Mouse (Mus musculus) intestine, embryonic 14.5 days (tissue): ENCODE results near the gene Tarsl2. TPM values are rescaled to one million over a fixed set of nuclear protein-coding genes. Genes with fewer than 3 reads are reported as not detected.
A peak's percentile ranks its signal among the peaks of the same experiment; 100 is the strongest.

ENCODE experiments used
- ATAC-seq: fragments of 200-750 bp; cut with Nextera tagmentation; replicated peaks from 2 replicates; pipeline ENCODE4 v1.8.0; 2017; ENCODE audit warnings: low read depth, moderate number of reproducible peaks, moderate TSS enrichment, moderate library complexity; ENCODE audit not compliant: low FRiP score, low TSS enrichment
- DNase-seq: peaks from one replicate; pipeline ENCODE4 v3.0.0-alpha.2; 2018; ENCODE audit warnings: low spot score
- H3K27ac ChIP-seq: fragments of 300-500 bp; sonication (generic); 2 replicates; pipeline ENCODE4 v1.5.1; 2014; ENCODE audit warnings: low read depth, mild to moderate bottlenecking, control low read depth
- H3K27me3 ChIP-seq: fragments of 300-500 bp; sonication (generic); replicated peaks from 2 replicates; pipeline ENCODE4 v1.6.1; 2014; ENCODE audit warnings: low read length, control low read depth; ENCODE audit not compliant: control insufficient read depth, insufficient read depth
- H3K36me3 ChIP-seq: fragments of 300-500 bp; sonication (generic); 2 replicates; pipeline ENCODE4 v1.6.1; 2014; ENCODE audit warnings: low read length, control low read depth; ENCODE audit not compliant: control insufficient read depth, insufficient read depth
- H3K4me1 ChIP-seq: fragments of 300-500 bp; sonication (generic); replicated peaks from 2 replicates; pipeline ENCODE4 v1.6.1; 2014; ENCODE audit warnings: low read length, control low read depth, mixed read lengths; ENCODE audit not compliant: control insufficient read depth, insufficient read depth
- H3K4me2 ChIP-seq: fragments of 300-500 bp; sonication (generic); 2 replicates; pipeline ENCODE4 v1.6.1; 2014; ENCODE audit warnings: low read length
- H3K4me3 ChIP-seq: fragments of 300-500 bp; sonication (generic); 2 replicates; pipeline ENCODE4 v1.5.1; 2014; ENCODE audit warnings: low read depth, low read length, control low read depth, mixed read lengths
- H3K9ac ChIP-seq: fragments of 300-500 bp; sonication (generic); 2 replicates; pipeline ENCODE4 v1.6.1; 2014; ENCODE audit warnings: mild to moderate bottlenecking, low read length
- H3K9me3 ChIP-seq: fragments of 300-500 bp; sonication (generic); 2 replicates; pipeline ENCODE4 v1.6.1; 2016; ENCODE audit warnings: low read length, control low read depth; ENCODE audit not compliant: control insufficient read depth
- WGBS: fragments of 180-500 bp; shearing (Covaris S2); extraction: QIAGEN DNeasy Blood & Tissue Kit; methylation state at CpG from one replicate; pipeline ENCODE4 v1.1.7; 2014; 5-methylcytosine and 5-hydroxymethylcytosine counted together
- polyA plus RNA-seq: library from polyadenylated mRNA; unstranded; fragments of >200 nt; fragmentation: Nextera tagmentation; extraction: Ambion mirVana; gene quantifications from 2 replicates; pipeline ENCODE4 v1.2.1, GENCODE M21; 2014

Tarsl2 gene
- polyA plus RNA-seq, 1 experiment from 2014 or later: 8.5 TPM

DNA sequence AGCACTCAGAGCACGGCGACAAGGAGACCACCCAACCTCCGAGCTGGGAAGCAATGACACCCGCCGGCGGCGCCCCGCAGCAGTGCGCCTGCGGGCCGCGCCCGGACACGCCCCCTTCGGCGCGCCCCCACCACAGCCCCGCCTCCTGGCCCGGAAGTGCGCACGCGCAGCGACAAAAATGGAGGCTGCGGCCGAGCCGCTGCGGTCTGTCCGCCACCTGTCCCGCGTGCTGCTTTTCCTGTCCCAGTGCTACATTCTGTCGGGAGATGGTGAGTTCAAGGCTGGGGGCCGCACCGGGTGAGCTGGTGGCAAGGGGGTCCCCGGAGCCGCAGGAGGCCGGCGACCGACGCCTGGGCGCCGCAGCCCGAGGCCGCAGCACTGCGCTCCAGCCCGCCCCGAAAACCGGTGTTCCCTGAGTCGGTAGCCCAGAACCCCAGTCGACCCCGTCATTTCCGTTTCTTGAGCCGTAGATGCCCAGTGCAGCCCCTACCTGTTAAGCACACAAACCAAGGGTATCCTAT is 48.7 kb downstream of the Tarsl2 start:
- WGBS: under 1% methylated on average over 51 of the region's 52 CpGs
- no peaks in the 10 kb centered on the region for H3K27me3 ChIP-seq
- ATAC-seq: peak; percentile 92

DNA sequence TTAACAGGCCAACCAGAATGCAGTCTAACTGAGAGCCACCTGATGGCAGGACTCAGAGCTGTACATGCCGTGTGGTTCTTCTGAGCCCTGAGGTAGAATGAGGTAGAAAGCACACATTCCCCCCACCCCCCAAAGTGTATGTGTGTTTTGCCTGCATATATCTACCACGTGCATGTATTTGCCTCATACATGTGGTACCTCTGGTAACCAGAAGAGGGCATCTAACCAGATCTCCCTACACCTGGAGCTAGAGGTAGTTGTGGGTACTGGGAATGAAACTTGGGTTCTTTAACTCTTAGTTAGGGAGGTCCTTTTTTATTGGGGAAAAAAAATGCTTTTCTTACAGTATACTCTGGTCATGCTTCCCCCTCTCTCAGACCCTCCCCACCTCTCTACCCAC is 51.8 kb downstream of the Tarsl2 start:
- Histone ChIP-seq H3K27me3 (no peaks in the 10 kb centered on the region), H3K9ac (no peak overlapping the region), H3K4me3 (no peak overlapping the region), H3K27ac (no peak overlapping the region), H3K36me3 (peaks cover 55% of the 10 kb centered on the region), H3K4me2 (no peak overlapping the region), H3K4me1 (peaks cover 9% of the 10 kb centered on the region), H3K9me3 (no peaks in the 10 kb centered on the region)
- WGBS: 50% methylated on average over 2 of the region's 2 CpGs
- DNase-seq: no peak
- ATAC-seq: no peak

More for the DNA sequence above, 48.7 kb downstream of the Tarsl2 start:
- Histone ChIP-seq H3K4me2 (peak overlapping the region; percentile 86), H3K4me1 (peaks cover 9% of the 10 kb centered on the region), H3K9me3 (no peaks in the 10 kb centered on the region), H3K27ac (peak overlapping the region; percentile 45; the same call in 1 of the 2 replicates), H3K9ac (peak overlapping the region; percentile 79), H3K36me3 (peaks cover 28% of the 10 kb centered on the region), H3K4me3 (peak overlapping the region; percentile 75)
- peak; percentile 94 for DNase-seq

DNA sequence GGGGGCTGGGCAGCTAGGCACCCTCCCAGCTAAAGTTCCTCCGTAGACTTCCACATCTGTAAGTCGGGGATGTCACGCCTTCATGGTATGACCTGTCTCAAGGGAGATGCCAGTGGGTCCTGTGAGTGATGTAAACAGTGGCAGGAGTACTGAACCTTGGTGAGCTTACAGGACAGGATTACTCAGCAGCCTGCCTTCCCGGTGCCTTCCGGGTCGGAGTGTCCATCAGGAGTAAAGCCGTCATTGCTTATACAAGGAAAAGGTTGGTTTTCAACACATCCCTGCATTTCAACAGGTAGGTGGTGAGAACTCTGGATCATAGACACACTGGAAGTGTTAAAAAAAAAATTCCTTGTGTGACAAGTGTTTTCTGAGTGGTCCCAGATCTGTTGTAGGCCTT is 57.4 kb downstream of the Tarsl2 start:
- Histone ChIP-seq H3K4me3 (no peak overlapping the region), H3K36me3 (peaks cover 51% of the 10 kb centered on the region), H3K4me1 (no peaks in the 10 kb centered on the region), H3K27me3 (no peaks in the 10 kb centered on the region), H3K9me3 (no peaks in the 10 kb centered on the region), H3K4me2 (no peak overlapping the region), H3K9ac (no peak overlapping the region), H3K27ac (no peak overlapping the region)
- DNase-seq (no peak), ATAC-seq (no peak)
- 89% methylated on average over 7 of the region's 7 CpGs for WGBS

DNA sequence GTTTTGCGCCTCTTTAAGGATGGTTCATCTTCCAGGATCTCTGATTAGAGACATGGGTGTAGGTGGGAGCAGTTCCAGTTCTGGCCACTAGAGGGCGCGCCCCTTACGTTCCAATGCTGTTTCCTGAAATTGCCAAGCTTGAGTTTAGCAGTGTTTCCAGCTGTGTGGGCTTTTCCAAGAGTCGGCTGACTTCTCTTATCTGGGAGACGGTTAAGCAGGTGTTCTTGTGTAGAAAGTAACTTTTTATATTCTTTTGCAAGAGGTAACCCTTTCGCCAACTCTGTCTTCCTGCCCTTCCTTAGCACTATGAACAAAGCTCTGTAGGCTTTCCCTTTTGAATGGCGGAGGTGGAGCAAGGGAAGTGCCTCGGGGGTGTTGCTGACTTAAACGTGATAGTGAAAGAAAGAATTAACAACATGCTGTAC is 60.1 kb downstream of the Tarsl2 start:
- no peak overlapping the region for H3K9ac ChIP-seq
- 16% methylated on average over 10 of the region's 10 CpGs for WGBS

DNA sequence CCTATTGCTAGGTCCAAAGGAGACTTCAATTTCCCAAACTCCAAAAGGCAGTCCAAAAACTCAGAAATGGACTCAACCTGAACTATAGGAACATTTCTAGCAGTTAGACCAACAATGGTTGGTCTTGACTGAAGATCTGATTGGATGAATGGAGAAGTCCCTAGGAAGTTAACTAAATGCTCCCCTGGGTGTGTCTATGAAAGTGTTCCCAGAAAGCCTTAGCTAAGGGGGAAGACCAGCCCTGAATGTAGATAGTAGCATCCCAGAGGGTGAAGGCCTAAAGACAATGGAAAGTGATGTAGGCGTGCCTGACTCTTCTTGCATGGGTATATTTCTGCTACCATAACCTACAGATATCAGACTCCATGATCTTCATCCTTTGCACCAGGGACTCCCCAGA is 63.8 kb downstream of the Tarsl2 start:
- Histone ChIP-seq H3K4me2 (no peak overlapping the region), H3K36me3 (no peaks in the 10 kb centered on the region), H3K4me1 (no peaks in the 10 kb centered on the region), H3K27me3 (no peaks in the 10 kb centered on the region), H3K27ac (no peak overlapping the region), H3K9me3 (no peaks in the 10 kb centered on the region), H3K4me3 (no peak overlapping the region), H3K9ac (no peak overlapping the region)
- ATAC-seq: no peak
- 86% methylated on average over 1 of the region's 1 CpGs for WGBS
- no peak for DNase-seq

More for the DNA sequence above, 60.1 kb downstream of the Tarsl2 start:
- Histone ChIP-seq H3K4me1 (no peaks in the 10 kb centered on the region), H3K9me3 (no peaks in the 10 kb centered on the region), H3K27ac (no peak overlapping the region), H3K36me3 (peaks cover 24% of the 10 kb centered on the region), H3K27me3 (no peaks in the 10 kb centered on the region), H3K4me2 (peak overlapping the region; percentile 32), H3K4me3 (peak overlapping the region; percentile 13)
- ATAC-seq (0 out of 2 replicates have a peak, but pooled peaks have one; percentile 36), DNase-seq (peak; percentile 95)

DNA sequence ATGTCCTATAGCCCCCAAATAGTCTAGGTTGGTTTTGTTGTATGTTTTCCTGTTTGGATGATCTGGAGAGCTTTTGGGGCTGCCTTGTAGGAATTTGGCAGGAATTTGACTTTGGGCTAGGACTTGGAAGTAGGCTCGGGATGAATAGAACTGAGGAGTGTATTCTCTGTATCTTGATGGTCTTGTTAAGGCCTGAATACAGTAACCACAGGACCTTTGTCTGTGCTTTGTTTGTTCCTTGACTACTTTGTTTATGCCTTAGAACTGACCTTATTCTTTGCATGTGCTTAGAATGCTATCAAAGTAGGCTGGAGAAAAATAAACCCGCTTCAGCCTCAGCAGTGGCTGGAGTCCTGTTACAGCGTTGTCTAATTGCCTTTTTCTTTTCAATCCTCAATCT is 65.6 kb downstream of the Tarsl2 start:
- Histone ChIP-seq H3K27me3 (no peaks in the 10 kb centered on the region), H3K4me1 (no peaks in the 10 kb centered on the region), H3K4me2 (no peak overlapping the region), H3K9me3 (no peaks in the 10 kb centered on the region), H3K36me3 (no peaks in the 10 kb centered on the region), H3K4me3 (no peak overlapping the region), H3K9ac (no peak overlapping the region), H3K27ac (no peak overlapping the region)
- no peak for DNase-seq
- ATAC-seq: no peak
- WGBS: 88% methylated on average over 3 of the region's 3 CpGs

DNA sequence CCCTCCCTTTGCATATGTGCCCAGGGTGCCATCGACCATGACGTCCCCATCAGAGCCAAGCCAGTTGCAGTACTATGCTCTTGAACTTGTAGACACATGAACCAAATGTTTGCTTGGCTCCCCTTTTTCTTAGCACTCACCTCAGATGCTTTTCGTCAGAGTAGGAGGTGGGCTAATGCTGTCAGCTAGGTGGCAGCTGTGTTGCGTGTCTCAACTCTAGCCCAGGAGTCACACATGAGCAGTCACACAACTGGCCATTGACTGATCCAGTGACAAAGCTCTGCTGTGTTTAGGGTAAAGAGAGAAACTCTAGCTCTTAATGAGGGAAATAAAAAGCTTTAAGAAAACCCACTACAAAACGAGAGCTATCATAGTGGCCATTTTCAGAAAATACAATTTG is 69.1 kb downstream of the Tarsl2 start:
- 70% methylated on average over 5 of the region's 5 CpGs for WGBS
- H3K27ac ChIP-seq: no peak overlapping the region
- DNase-seq (no peak), ATAC-seq (no peak)
- H3K27me3 ChIP-seq: no peaks in the 10 kb centered on the region
- H3K4me3 ChIP-seq: no peak overlapping the region
- no peaks in the 10 kb centered on the region for H3K4me1 ChIP-seq
- no peak overlapping the region for H3K4me2 ChIP-seq
- H3K9me3 ChIP-seq: no peaks in the 10 kb centered on the region
- H3K36me3 ChIP-seq: no peaks in the 10 kb centered on the region
- H3K9ac ChIP-seq: no peak overlapping the region

DNA sequence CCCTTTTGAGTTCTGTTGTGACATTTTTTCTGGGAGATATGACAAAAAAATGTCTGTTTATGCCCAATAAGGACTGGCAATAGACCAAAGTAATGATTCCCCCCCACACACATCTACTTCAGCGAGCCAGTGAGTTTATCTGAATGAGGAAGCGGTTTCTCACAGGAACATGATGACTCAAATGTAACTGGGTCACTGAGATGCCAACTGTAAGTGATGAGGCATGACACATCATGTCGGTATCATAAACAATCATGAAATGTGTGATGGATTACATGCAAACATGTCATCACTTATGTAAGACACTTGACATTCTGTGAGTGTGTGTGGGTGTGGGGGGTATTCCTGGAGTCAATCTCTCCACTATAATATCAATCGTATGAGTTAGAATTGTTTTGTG is 69.6 kb downstream of the Tarsl2 start:
- Histone ChIP-seq H3K4me3 (no peak overlapping the region), H3K27me3 (no peaks in the 10 kb centered on the region), H3K36me3 (no peaks in the 10 kb centered on the region), H3K27ac (no peak overlapping the region), H3K9ac (no peak overlapping the region), H3K4me1 (no peaks in the 10 kb centered on the region), H3K9me3 (no peaks in the 10 kb centered on the region), H3K4me2 (no peak overlapping the region)
- DNase-seq (no peak), ATAC-seq (no peak)
- WGBS: 77% methylated on average over 4 of the region's 4 CpGs

DNA sequence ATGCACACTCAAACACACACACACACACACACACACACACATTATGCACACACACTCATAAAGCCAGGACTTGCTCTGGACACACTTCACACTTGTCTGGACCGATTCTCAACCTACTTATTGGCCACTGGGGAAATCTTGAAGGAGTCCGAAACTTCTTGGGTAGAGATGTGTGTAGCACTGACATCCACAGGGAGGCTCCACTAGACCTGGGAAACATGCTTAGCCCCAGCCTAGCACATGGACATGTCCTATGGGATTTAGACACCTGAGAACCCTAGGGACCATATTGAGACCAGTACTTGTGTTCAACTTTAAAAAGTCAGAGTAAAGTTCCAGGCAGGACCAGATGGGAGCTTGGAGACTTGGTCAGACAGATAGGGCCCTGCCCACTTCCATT is 89.3 kb downstream of the Tarsl2 start:
- H3K27ac ChIP-seq: no peak overlapping the region
- no peak overlapping the region for H3K4me3 ChIP-seq
- no peaks in the 10 kb centered on the region for H3K9me3 ChIP-seq
- ATAC-seq (no peak), DNase-seq (no peak)
- H3K9ac ChIP-seq: no peak overlapping the region
- H3K27me3 ChIP-seq: no peaks in the 10 kb centered on the region
- no peaks in the 10 kb centered on the region for H3K36me3 ChIP-seq
- 66% methylated on average over 2 of the region's 2 CpGs for WGBS
- H3K4me2 ChIP-seq: no peak overlapping the region
- no peaks in the 10 kb centered on the region for H3K4me1 ChIP-seq
